Mouse (Mus musculus) R1 (cell line): ENCODE data around the gene Cux2.

Source experiments
- DNase-seq: peaks from one replicate; pipeline ENCODE4 v3.0.0-alpha.2; 2018; ENCODE audit warnings: low read depth, low spot score

Cux2 gene

GRCm38 (mm10) chr5:121924423-121924822, 125.5 kb downstream of the Cux2 start:
- no peak for DNase-seq

DNA sequence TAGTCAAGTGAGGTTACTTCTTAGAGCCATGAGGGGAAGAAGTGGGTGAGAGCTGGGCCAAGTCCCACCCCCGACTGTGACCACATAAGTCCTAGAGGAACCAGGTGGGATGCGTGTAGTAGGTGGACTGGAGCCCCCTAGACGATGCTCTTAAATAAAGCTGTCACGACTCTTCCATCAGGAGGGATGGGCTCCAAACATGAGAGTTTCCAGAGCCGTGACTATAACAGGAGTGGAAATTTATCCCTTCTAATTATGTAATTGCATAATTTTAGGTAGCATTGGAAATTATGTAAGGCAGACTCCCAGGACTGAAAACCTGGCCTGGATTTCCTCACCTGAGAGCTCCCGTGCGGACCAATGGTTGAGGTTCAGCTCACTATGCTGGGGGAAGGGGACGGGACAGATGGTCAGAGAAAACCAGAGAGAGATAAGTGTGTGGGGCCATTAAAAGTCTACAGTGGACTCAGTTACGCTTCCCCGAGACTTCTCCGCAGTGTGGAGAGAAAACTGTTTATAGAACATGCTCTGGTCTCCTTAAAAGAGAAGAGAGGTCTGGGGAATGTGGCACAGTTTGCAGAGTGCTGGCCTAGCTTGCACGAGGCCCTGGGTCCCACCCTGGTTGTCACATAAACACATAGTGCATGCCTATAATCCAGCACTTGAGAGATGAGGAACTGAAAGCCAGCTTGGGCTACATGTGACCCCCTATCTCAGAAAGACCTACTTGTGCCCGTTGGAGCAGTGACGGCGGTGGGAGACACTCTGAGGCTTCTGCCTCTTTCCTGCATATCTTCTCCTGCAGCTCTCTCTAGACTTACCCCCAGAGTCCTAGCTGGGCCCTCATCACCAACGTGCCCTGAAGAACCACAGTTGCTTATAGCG, 126.7 kb downstream of the Cux2 start:
- DNase-seq, result no peak

DNA sequence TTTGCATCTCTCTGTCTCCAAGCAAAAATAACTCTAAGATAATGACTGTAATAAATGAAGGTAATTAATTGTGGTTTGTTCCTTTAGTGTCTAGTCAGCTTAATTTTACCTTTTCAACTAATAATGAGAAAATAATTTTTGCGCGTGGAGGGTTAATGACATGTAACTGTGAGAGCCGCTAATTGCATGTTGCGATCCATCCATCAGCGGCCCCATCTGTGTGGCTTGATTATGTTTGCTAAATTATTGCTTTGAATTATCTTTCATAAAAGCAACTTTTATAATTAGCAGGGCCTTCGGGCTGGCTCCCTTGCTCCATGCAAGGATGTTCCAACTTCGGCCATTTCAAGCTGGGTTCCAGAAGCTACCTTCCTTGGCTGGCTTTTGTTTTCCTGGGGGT, 130.7 kb downstream of the Cux2 start:
- DNase-seq, result no peak

DNA sequence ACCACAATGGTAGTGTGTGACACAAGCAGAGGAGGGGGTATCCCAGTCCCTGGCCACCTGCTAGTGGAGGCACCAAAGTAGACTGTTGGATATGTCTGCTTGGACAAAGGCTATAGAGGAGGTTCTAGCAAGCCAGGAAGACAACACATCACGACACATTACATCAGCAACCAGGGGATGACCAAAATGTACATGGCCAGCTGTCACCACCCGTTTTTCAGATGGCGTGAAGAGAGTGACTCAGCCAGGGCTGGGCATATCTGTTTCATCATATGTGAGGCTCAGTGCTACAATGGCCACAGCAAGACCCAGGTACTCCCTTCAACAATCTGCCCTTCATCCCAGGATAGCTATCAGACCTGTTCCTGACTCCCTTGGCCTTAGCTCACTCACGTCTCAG, 133.1 kb downstream of the Cux2 start:
- no peak for DNase-seq

DNA sequence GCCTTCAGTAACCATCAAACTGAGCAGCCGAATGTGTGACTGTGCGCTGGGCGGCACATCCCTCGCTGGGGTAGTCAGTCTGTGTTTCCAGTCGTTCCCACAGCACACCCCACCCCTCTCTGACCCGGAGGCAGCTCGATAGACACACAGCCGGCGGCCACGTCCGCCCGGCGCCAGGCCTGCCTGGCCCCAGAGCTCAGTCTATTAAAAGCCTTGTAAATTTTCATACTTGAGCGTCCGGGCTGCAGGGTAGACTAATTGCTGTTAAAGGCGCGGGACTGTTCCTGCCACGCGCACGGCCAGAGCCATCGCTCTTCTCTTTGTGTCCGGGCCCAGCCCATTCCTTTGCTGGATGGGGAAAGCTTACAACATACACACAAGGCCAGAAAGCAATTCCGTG, 135.9 kb downstream of the Cux2 start:
- no peak for DNase-seq

DNA sequence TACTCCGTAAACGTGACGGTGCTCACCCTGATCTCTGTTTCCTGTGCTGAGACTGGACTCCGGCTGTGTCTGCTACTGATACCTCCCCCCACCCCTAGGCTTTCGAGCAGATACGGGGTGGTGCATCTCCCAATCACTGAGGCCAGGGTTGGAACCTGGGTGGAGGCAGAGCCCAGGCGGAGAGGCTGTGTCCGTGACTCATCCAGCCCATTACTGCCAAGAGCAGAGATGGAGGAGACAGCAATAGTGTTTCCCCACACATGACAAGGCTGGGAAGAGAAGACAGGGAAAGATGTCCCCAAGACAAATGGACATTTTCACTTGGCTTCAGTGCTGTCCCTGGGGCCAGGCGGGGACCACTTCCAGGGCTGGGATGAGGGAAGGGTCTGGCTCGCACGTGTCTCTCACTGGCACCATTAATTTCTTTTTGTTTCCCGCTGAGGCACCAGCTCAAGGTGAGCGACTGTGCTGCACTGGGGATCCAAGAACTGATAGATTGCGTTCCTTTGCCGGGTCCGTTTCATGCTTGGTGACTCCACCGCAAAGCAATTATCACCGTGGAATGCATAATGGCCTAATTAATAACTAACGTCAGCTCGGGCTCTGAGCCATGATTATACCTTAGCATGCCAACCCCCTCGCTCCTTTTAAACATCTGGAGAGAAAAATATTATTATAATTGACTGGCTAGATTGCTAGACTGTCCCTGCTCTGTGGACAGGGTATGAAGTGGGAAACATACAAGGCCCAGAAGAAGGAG, 140.5 kb downstream of the Cux2 start:
- no peak for DNase-seq

DNA sequence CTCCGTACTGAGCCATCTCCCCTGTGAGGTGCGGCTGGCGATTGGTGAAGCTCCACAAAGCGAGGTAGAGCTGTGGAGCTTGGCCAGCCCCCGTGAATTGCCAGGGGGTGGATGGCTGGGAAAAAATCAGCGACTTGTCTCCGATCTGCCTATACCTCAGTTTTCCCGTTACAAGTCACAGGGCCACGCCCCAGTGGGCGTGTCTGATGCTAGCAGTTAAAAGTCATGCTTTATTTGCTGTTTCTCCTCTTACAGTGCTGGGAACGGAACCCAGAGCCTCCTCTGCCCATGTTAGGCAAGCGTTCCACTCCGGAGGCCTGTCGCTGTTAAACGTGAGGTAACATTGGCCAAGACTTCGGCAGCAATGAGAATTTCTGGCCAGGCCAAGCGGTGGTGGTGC, 144.2 kb downstream of the Cux2 start:
- peak; percentile 74 for DNase-seq

DNA sequence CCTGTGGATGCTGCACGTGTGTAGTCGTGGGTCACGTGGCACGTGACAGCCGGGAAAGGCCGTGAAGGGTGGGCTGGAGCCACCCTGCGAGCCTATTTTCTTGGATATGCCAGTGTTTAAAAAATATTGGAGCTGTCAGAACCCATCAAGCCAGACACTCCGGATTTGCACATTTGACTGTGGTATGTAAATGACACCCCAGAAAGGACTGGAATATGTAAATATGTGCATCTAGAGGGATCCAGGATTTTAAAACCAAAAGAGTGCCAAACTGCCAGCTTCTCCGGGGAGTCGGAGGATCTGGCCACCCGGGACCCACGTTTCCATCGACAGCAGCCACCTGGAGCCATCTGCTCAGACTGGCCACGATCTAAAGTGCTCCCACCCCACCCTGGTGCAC, 145.1 kb downstream of the Cux2 start:
- DNase-seq, result no peak

DNA sequence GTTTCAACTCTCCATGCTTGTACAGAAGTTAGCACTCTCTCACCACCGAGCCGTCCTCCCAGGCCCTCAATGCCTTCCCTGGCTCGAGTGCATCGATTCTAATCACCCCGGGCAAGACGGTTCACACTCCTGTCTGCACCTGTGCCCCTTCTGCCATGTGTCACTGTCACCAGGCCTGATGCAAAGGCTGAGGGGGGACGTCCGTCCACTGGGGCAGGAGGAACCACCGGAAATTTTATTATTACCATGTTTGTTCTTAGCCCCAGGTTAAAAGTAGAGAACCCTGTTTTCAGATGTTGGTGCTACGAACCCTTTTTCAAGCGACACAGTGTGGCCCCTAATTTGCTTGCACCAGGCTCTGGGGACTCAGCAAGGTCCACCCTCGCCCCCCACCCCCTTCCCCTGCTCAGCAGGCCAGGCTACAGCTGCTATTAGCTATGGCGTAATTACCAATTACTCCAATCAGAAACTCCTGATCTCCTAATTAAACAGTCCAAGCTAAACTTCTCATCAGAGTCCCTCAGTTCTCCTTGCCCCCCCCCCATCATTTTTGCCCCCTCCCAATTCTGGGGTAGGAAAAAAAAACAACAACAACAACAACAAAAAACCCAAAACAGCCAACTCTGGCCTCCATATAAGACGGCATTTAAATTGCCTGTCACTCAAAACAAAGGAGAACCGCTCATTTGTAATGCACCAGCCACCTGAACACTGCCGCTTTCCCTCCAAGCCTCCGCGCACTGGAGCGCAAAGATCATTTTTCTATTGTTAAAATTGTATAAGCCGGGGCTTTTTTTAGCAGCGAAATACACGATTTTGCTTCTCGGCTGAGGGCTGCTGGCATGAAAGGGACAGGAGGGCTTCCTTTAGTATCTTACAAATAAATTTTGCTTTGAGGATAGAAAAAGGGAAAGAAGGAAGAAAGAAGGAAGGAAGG, 146.8 kb downstream of the Cux2 start:
- DNase-seq, result no peak

DNA sequence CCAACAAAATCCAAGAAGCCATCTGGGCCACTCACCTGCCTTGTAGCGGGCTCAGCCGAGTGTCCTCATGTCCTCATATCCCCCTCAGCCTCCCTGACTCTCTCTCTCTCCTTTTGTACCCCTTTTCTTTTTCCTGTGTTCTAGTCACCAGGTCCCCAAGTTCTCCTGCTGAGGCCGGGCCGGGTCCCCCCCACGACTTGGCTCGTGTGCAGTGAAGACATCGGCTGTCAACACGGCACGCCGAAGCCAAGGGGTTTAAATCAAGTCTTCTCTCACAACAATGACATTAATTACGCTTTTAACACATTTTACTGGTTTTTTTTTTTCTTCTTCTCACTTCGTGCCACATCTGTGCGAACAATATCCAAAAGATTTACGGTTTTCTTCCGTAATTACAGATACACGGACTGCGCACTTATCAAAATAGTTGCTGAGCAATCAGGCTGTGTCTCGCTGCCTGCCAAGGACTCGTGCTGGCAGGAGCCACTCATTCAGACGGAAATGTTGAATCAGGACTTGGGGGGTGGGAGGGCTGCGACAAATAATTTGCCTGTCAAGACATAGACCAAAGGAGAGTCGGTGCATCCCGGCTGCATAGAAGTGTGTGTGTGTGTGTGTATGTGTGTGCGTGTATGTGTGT, 154.7 kb downstream of the Cux2 start:
- no peak for DNase-seq

- DNase-seq, result no peak
Measured at GRCm38 (mm10) chr5:121894647-121895046, 155.3 kb downstream of the Cux2 start.

DNA sequence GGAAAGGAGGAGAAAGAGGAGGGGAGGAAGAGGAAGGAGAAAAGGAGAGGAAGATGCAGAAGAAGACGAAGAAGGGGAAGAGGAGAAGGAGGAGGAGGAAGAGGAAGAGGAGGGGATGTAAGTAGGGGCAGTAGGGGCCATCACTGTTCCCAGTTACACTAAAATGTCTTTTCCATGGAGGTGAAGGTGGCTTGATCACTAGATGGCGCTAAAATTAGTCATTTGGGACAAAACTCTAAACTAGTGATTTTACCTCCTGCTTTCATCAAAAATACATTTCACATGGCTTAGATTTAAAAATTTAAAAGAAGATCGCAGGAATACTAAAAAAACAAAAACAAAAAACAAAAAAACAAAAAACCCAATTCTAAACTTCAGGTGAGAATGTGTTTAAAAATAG, 156.3 kb downstream of the Cux2 start:
- no peak for DNase-seq

DNA sequence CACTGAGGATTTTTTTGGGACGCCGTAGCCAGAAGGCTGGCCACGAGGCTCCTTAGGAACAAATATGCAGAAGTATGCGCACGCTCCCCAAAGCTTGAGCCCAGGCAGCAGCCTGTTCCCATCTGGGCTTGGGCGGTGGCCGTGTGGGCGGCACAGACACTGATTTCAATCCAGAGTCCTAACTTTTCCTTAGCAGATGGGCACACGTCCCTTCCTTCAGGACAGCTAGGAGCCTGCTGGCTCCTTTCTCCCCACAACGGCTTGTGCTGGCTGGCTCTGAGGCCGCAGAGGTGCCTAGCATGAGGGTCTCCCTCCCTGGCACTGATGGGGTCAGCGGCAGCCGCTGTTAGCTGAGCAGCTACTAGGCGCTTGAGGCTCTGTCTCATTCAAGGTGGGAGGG, 157.6 kb downstream of the Cux2 start:
- no peak for DNase-seq

GRCm38 (mm10) chr5:121890925-121891324, 159.0 kb downstream of the Cux2 start:
- peak; percentile 58 for DNase-seq

GRCm38 (mm10) chr5:121889819-121890362, 160.0 kb downstream of the Cux2 start:
- DNase-seq, result peak; percentile 66

GRCm38 (mm10) chr5:121889375-121889774, 160.5 kb downstream of the Cux2 start:
- DNase-seq, result no peak

GRCm38 (mm10) chr5:121883356-121883755, 166.5 kb downstream of the Cux2 start:
- no peak for DNase-seq

GRCm38 (mm10) chr5:121879211-121879610, 170.7 kb downstream of the Cux2 start:
- DNase-seq, result peak; percentile 84

- no peak for DNase-seq
Measured at GRCm38 (mm10) chr5:121878703-121879102, 171.2 kb downstream of the Cux2 start.

- DNase-seq, result no peak
Measured at GRCm38 (mm10) chr5:121876901-121877300, 173.0 kb downstream of the Cux2 start.

DNA sequence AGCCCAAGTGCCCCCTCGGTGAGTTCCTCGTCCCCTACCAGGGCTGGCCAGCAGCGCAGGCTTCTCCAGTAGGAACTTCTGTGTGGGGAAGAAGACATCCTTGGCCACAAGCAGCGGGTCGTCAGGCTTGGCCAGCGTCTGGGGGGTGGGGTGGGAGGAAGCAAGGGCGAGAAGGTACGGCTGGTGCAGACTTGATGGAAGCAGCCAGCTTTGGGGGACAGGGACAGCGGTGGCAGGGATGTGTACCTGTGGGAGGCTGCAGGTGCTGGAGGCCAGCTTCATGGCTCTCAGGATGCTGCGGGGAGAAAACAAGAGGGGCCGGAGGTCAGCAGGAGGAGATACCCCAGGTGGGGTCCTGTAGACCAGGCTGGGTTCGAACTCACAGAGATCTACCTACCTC, 174.9 kb downstream of the Cux2 start:
- no peak for DNase-seq
